Mouse (Mus musculus): ENCODE results near the gene Slc7a5.

Slc7a5 gene

DNA sequence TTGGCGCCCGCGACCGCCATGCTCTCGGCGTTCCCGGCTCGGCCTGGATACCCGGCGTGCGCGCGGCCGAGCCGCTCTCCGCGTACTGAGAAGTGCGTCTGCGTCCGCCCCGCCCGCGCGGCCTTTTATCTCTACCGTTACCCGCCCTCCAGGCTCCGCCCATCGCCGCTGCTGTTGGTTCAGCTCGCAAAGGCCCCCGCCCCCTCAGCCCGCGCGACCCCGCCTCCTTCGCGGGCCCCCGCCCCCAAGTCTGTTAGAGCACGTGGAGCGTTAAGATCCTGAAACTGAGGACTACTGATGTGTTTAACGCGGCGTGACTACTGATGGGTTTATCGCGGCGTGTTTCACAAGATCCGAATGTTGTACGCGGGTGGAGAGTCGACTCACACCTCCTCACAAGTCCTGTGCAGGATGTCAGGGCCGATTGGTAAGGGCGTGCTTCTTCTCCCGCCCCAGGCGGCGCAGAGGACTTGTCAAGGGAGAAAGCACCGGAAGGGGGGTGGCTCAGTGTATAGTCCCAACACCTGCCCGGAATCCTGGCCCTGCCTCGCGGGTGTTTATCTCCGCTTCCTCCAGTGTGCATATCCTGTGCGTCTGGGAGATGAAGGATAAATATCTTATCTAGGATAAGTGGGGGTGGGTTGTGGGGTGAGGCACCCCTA is at the start of gene Slc7a5:
Gene Slc7a5 (minus strand): TSS at position 108 of the 662 bp plus-strand sequence.
- DNase-seq: peak; percentile 100

DNA sequence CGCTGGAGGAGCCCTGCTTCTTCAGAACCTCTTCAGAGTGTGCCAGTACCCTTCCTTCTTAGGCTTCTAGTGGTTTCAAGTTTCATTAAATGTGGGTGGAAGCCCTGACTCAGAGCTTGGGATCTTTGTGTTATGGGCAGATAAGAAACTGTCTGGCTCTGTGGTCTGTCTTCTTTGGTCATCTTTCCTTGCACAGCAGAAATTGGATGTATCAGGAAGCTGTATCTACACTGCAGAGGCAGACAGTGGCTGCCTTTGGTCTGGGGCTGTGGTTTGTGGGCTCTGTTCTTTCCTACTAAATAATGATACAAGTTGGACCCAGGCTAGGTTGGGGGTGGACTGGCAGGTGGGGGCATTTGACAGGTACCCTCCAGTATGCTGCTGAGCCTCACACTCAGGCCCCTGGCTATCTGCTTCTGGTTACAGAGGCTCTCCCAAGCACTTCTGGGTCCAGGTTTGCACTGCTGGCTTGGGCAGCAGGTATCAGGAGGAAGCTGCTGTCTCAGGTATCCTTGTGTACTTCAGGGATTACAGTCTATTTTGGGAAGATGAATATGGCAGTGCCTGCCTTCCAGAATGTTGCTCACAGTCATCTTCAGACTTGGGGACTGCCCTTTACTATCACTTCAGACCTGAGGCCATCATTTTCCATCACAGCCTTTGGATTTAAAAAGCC is 48.5 kb upstream of the Slc7a5 start:
- DNase-seq: no peak

DNA sequence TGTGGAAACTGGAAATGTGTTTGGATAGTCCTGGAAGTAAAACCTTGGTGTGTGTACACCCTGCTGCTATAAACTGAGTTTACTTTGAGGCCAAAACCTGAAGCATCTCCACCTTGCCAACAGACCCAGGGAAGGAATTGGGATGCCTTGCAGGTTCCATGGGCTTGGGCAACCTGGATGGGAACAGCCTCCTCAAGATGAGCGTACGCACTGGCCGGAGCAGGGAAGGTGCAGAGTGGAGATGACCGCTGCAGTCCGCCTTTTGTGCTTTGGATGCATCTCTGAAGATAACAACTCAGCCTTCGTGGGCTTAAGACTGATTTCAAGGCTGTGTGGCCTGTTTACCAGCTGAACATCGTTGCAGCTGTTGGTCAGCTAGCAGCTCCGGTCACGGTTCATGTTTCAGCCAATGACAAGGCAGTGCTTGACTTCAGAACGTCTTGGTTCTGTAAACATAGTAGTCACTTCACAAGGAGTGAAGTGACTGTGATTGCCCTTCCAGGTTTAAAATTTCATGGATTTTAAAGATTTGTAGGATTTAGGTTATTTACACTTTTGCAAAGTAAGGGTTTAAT is 47.6 kb upstream of the Slc7a5 start:
- DNase-seq: no peak

DNA sequence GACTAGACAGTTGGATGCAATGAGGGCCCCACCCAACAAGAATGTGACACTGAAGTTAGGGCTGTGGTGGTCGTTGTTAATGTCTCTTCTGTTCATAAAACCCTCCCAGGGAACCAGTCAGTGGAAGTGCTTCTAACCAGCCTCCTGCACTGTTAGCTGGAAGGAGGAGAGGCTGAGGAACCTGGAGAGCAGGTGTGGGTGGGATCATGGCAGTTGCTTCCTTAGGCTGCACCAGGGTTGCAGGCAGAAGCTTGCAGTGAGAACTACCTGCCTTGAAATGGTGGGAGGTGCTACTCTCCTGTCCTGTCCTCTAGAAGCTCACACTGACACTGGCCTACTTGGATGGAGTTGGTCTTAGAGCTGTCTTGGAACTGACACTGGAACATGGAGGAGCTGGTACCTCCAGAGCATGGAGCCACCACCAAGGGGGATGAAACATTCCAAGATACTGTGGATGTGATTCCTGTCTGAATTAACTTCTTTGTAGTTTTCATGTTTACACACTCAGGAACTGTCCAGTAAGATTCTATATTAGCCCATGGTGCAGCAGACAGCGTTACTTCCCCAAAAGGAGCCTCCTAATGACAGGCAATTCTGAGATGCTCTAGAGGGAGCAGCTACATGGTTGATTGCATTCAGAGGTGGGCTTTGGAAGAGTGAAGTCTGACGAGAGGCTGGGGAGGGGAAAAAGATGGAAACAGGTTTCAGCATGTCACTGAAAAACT is 46.5 kb upstream of the Slc7a5 start:
- no peak for DNase-seq

- DNase-seq: no peak
Observed at GRCm38 (mm10) chr8:121952800-121953199, 45.3 kb upstream of the Slc7a5 start.

- DNase-seq: no peak
Observed at GRCm38 (mm10) chr8:121952122-121952521, 44.6 kb upstream of the Slc7a5 start.

DNA sequence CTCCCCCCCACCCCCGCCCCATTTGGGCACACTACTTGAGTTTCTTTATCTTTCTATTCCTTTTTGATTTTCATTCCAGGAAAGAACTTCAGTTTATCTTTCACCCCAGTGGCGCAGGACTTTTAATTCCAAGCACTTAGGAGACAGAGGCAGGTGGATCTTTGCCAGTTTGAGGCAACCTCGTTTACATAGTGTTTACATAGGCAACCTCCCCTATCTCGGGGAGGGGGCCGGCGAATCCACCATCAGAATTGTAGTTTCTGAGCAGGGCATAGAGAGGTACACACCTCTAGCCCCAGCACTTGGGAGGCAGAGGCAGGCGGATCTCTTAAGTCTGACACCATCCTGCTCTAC is 44.1 kb upstream of the Slc7a5 start:
- DNase-seq: no peak

GRCm38 (mm10) chr8:121950749-121951655 is 43.5 kb upstream of the Slc7a5 start:
- DNase-seq: peak; percentile 56

DNA sequence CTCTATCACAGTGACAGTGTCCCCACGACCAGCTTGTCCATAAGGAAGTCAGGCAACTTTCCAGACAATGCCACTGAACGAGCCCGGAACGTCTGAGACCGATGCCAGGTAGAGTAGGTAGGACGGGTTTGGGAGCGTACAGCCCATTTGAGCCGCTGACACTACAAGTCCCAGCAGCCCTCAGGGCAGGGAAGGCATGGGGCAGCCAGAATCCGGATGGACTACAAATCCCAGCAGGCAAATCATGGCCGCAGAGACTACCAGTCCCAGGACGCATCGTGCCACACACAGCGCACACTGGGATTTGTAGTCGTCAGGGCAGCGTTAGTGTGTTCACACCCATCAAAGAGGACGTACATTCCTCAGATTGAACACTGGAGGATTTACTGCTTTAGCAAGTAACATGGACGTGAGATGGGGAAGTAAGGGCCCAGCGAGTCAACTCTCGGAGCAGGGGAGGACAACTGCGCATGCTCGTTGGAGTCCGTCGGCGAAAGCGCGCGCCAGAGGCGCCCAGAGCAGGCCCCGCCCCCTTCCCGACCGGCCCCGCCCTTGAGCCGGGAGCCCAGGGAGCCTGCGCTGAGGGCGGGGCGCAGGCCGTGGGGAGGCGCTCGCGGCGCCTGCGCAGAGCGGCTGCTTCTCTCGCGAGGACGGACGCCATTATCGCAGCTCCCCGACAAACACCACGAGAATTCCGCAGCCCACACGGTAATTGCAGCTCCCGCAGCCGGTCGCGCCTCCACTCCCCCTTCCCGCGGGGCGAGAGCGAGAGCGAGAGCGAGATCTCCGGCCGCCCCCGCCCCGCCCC is 42.7 kb upstream of the Slc7a5 start:
- peak; percentile 99 for DNase-seq

DNA sequence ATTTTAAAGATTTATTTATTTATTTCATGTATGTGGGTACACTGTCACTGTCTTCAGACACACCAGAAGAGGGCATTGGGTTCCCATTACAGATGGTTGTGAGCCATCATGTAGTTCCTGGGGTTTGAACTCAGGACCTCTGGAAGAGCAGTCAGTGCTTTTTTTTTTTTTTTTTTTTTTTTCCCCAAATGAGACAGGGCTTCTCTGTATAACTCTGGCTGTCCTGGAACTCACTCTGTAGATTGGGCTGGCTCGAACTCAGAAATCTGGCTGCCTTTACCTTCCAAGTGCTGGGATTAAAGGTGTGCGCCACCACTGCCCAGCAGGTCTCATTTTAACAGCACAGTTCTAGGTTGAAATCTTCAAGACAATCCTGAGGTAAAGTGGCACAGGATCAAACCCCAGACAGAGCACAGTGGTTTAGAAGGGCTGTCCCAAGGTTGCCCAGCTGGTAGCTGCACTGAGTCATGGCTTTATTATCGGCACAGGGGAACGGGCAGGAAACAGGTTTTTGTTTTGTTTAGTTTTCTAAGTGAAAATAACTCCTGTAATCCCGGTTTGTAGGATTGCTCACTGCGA is 41.8 kb upstream of the Slc7a5 start, which contains the start of gene Banp:
Gene Banp (plus strand): TSS at position 529 of the 579 bp plus-strand sequence.
- DNase-seq: no peak

DNA sequence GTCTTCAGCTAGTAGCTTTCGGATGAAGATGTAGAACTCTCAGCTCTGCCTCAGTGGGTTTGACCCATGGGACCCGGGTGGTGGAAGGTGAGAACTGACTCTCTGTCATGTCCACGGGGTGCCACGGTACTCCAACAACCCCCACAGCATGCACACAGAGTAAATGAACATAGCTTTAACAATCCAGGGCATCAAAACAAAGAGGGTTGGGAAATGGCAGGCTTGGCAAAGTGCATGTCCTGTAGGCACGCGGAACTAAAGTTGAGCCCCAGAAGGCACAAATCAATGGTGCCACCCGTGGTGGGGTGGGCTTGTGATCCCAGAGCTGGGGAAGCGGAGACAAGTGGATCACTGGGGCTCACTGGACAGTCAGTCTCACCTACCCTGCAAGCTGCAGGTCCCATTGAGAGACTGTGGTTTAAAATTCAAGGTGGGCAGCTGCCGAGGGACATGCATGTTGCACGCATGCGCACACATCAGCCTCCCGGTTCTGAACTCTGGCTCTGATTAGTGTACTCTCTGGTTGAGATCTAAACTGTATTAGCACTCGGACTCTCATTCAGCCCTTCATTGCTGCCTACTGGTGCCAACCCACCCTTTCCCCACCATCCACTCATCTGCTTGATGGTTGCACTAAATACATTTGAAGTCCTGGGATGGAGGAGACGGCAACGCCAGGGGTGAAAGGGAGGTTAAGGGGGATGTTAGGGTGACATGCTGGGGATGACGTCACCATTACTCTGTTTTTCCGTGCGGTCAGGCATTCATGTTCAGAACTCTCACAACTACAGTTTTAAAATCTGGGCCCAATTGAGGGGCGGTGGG is 41.0 kb upstream of the Slc7a5 start:
- no peak for DNase-seq

GRCm38 (mm10) chr8:121947753-121948141 is 40.3 kb upstream of the Slc7a5 start:
- DNase-seq: peak; percentile 96

DNA sequence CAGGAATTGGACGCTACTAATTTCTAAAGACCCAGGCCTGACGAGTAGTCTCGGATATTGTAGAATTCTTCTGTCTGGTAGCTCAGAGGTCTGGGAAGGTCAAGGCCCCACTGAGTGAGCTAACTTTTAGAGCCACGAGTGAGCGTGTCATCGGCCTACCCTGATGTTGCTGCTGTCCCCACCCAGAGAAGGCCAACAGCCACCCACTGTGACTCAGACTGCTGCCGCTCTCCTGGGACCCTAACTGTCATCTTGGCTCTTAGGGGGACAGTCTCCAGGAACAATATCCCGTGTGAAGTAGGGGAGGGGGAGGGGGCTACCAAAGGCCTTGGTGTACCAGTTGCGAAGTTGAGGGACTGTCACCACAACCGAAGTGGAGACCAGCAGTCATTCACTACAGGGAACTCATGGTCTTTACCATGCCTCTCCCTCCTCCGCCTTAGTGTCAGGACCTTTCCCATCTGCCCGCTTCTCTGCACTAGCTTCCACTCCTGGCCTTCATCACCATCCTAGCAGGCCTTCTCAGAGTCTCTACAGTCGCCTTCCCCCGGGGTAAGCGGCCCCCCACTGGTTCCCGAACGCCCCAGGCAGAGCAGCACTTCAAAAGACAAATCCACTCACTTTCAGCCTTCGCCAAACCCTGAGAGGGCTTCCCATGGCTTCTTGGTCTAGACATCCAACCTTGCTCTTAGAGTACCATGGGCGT is 39.7 kb upstream of the Slc7a5 start:
- no peak for DNase-seq

GRCm38 (mm10) chr8:121946351-121946750 is 38.9 kb upstream of the Slc7a5 start:
- no peak for DNase-seq

GRCm38 (mm10) chr8:121944831-121945230 is 37.3 kb upstream of the Slc7a5 start, which contains the start of gene Car5a:
TSS of gene Car5a (minus strand) at chr8:121944904.
- DNase-seq: no peak

DNA sequence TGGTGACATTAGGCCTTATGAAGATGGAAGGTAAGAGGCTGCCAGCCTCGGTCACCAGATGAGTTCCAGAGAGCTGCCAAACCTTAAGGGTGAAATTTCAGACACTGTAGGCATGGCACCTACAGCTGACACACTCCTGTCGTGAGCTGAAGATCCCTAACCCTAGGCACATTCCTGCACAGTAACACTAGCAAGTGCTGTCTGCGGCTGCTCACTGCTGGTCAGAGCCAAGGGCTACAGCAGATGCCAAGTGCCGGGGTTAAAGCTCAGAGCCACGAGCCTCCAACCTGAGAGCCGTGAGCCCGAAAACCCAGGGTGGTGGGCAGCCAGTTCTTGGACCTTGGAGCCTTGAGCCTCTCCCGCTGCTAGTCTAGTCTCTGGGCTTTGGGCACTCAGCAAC is 36.2 kb upstream of the Slc7a5 start:
- DNase-seq: no peak

DNA sequence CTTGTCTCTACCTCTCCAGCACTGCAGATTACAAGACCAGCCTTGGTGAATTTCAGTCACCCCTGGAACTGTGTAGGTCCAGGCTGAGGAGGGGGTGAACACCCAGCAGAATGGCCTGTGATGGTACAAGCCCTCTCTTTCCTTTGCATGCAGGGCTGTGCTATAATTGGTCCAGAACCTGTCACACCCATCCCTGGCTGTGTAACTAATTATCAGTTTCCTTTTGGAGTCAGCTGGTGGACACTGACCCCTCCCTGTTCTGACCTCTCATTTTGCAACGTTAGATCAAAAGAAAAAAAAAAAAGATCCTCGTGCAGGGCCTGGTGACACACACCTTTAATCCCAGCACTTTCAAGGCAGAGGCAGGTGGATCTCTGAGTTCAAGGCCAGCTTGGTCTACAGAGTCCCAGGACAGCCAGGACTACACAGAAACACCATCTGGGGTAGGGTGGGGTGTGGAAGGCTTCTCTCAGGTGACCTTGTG is 35.6 kb upstream of the Slc7a5 start:
- DNase-seq: no peak

- no peak for DNase-seq
Observed at GRCm38 (mm10) chr8:121938732-121939131, 31.2 kb upstream of the Slc7a5 start.

DNA sequence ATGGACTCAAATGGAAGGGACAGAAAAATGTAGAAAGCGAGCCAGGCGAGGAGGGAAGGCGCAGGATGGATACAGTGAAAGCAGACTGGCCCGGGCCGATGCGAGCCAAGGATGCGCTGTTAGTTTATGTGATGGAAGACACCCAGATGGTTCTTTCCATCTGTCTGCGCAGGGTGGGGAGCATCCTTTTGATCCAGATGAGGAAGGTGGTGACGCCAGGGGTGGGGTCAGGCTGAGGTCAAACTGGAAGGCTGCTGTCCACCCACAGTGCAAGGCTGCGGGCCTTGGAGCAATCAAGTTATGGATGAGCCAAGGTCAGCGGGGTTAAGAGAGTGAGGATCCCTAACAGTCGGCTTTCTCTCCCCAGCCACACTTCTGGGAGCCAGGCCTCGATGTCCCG is 28.9 kb upstream of the Slc7a5 start:
- peak; percentile 27 for DNase-seq
